Mouse (Mus musculus) erythroblast, embryonic 14.5 days (primary cell): ENCODE results near the gene Smad5.

Experiments
- GATA1 ChIP-seq: IDR thresholded peaks from 2 replicates; pipeline ENCODE4 v1.6.1; 2012; ENCODE audit warnings: low read length, inconsistent platforms, mixed read lengths
- TAL1 ChIP-seq: IDR thresholded peaks from 3 replicates; pipeline ENCODE4 v1.6.1; 2012; ENCODE audit warnings: low read length, inconsistent platforms, mixed read lengths

GRCm38 (mm10) chr13:56701924-56702323 is 886 bp upstream of the Smad5 start:
- no peak for TF ChIP-seq GATA1
- no peak for TF ChIP-seq TAL1
